Mouse (Mus musculus) limb, embryonic 14.5 days (tissue): Measurements from ENCODE around the gene Prokr1. TPM values are rescaled to one million over a fixed set of nuclear protein-coding genes. Genes with fewer than 3 reads are reported as not detected.

Source experiments
- ATAC-seq: fragments of 200-750 bp; cut with Nextera tagmentation; 2 replicates; pipeline ENCODE4 v1.8.0; 2017; ENCODE audit warnings: low read depth, moderate number of reproducible peaks, moderate TSS enrichment; ENCODE audit not compliant: low FRiP score
- DNase-seq: peaks from one replicate; pipeline ENCODE4 v3.0.0-alpha.2; 2015; ENCODE audit warnings: low spot score
- H3K27ac ChIP-seq: fragments of 300-500 bp; sonication (generic); replicated peaks from 2 replicates; pipeline ENCODE4 v1.5.1; 2014; ENCODE audit warnings: low read depth, mild to moderate bottlenecking, low read length, moderate library complexity, mixed read lengths
- H3K27me3 ChIP-seq: fragments of 300-500 bp; sonication (generic); 2 replicates; pipeline ENCODE4 v1.6.1; 2014; ENCODE audit warnings: low read length, mixed read lengths; ENCODE audit not compliant: control insufficient read depth, insufficient read depth
- H3K36me3 ChIP-seq: fragments of 300-500 bp; sonication (generic); 2 replicates; pipeline ENCODE4 v1.6.1; 2014; ENCODE audit warnings: mild to moderate bottlenecking, low read length, moderate library complexity, mixed read lengths; ENCODE audit not compliant: control insufficient read depth, insufficient read depth
- H3K4me1 ChIP-seq: fragments of 300-500 bp; sonication (generic); 2 replicates; pipeline ENCODE4 v1.6.1; 2014; ENCODE audit warnings: antibody characterized with exemption, low read length, mixed read lengths; ENCODE audit not compliant: control insufficient read depth, insufficient read depth
- H3K4me2 ChIP-seq: fragments of 300-500 bp; sonication (generic); replicated peaks from 2 replicates; pipeline ENCODE4 v1.6.1; 2014; ENCODE audit warnings: low read depth, mild to moderate bottlenecking, low read length, moderate library complexity; ENCODE audit not compliant: severe bottlenecking
- H3K4me3 ChIP-seq: fragments of 300-500 bp; sonication (generic); replicated peaks from 2 replicates; pipeline ENCODE4 v1.5.1; 2014; ENCODE audit warnings: low read length
- H3K9ac ChIP-seq: fragments of 300-500 bp; sonication (generic); 2 replicates; pipeline ENCODE4 v1.6.1; 2014; ENCODE audit warnings: mild to moderate bottlenecking, low read depth, low read length, moderate library complexity; ENCODE audit not compliant: severe bottlenecking
- H3K9me3 ChIP-seq: fragments of 300-500 bp; sonication (generic); 2 replicates; pipeline ENCODE4 v1.6.1; 2016; ENCODE audit warnings: low read length; ENCODE audit not compliant: control insufficient read depth
- POLR2A ChIP-seq: fragments of 200-500 bp; IDR thresholded peaks from 2 replicates; pipeline ENCODE4 v1.8.0; 2012; ENCODE audit warnings: inconsistent platforms, mild to moderate bottlenecking, moderate library complexity, borderline replicate concordance; ENCODE audit not compliant: insufficient read depth, insufficient read length; ENCODE audit errors: extremely low read depth
- WGBS: fragments of 180-500 bp; shearing (Covaris S2); extraction: QIAGEN DNeasy Blood & Tissue Kit; methylation state at CpG from one replicate; pipeline ENCODE4 v1.1.7; 2014; 5-methylcytosine and 5-hydroxymethylcytosine counted together
- polyA plus RNA-seq, 2 experiments: library from polyadenylated mRNA; depleted of rRNA in 1 of 2; stranded (reverse) in 1 of 2; unstranded in 1 of 2; fragments of >200 nt; fragmentation: Nextera tagmentation in 1 of 2; extraction: Ambion mirVana in 1 of 2; gene quantifications; 2 replicates each; pipeline versions ENCODE4 v1.2.1 to v1.2.3; 2012 to 2014

Gene Prokr1
- polyA plus RNA-seq, 2 experiments, result 4.7 to 5.1 TPM

DNA sequence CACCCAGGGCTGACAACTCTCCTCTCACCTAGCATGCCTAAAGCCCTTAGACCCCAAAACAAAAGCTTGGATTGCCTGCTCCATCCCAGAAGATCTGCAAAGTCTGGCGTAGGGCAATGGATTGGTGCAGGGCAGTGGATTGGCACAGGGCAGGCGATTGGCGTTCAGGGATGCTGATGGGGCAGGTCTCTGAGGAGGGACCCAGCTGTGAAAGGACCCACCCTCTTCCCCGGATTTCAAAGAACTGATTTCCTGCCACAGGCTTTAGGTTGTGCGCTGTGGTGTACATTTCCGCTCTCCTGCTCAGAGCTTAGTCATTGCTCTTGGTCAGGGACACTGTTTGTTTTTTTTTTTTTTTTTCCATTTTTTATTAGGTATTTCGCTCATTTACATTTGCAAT is 42.7 kb downstream of the Prokr1 start:
- H3K9me3 ChIP-seq, result peaks cover 9% of the 10 kb centered on the region; the same call in 1 of the 2 replicates
- H3K4me1 ChIP-seq, result no peaks in the 10 kb centered on the region
- TF ChIP-seq POLR2A, result no peak
- no peaks in the 10 kb centered on the region for H3K36me3 ChIP-seq
- no peak overlapping the region for H3K9ac ChIP-seq
- H3K4me3 ChIP-seq, result no peak overlapping the region
- no peak for DNase-seq
- no peak for ATAC-seq
- no peak overlapping the region for H3K4me2 ChIP-seq
- H3K27ac ChIP-seq, result no peak overlapping the region
- no peaks in the 10 kb centered on the region for H3K27me3 ChIP-seq
- 69% methylated on average over 6 of the region's 7 CpGs for WGBS

GRCm38 (mm10) chr6:87547431-87547830 is 43.1 kb downstream of the Prokr1 start:
- no peak overlapping the region for H3K9ac ChIP-seq
- no peak for DNase-seq
- H3K4me3 ChIP-seq, result no peak overlapping the region
- no peak for TF ChIP-seq POLR2A
- no peaks in the 10 kb centered on the region for H3K4me1 ChIP-seq
- no peak overlapping the region for H3K4me2 ChIP-seq
- no peak overlapping the region for H3K27ac ChIP-seq
- WGBS, result 82% methylated on average over 4 of the region's 4 CpGs
- no peaks in the 10 kb centered on the region for H3K36me3 ChIP-seq
- H3K27me3 ChIP-seq, result no peaks in the 10 kb centered on the region
- H3K9me3 ChIP-seq, result peaks cover 9% of the 10 kb centered on the region; the same call in 1 of the 2 replicates
- no peak for ATAC-seq

DNA sequence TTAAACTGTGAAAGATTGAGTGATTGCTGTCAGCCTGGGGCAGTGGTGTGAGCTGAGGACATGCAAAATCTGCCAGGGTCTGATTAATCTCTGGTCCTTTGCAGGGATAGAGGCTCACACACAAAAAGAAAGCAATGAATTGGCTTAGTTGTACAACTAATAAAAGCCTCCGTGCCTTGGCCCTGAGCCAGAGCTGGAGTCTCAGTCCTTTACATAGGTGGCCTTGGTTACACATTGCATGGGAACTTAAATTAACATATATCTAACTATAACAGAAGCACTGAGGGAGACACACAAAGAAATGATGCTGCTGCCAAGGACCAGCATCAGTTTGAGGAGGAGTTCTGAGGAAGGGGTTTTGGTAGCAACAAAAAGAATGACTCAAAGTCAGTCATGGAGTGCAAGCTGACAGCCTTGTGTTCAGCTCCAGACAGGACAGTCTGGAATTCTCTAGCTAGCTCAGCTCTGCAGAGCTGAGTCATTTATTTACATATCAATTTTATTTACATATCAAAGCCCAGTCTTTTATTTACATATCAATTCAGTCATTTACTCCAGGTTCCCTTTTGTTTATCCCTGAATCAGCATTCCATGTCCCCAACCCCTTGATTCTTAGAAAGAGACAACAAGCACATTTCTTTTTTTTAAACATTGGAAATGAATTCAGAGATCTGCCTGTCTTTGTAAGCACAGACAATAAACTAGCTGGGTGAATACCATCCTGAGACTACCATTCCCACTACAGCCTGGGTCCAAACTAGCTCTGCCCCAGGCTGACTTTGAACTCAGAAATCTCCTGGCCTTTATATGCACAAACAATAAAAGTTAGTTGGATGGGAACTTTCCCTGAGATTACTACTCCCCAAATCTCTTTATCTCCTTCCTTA is 45.0 kb downstream of the Prokr1 start:
- DNase-seq (no peak), ATAC-seq (no peak; the same call in 1 of the 2 replicates)
- no peaks in the 10 kb centered on the region for H3K27me3 ChIP-seq
- TF ChIP-seq POLR2A, result no peak
- no peak overlapping the region for H3K4me2 ChIP-seq
- H3K9ac ChIP-seq, result no peak overlapping the region
- peaks cover 9% of the 10 kb centered on the region; the same call in 1 of the 2 replicates for H3K9me3 ChIP-seq
- H3K36me3 ChIP-seq, result no peaks in the 10 kb centered on the region
- no peaks in the 10 kb centered on the region for H3K4me1 ChIP-seq
- 18% methylated on average over 1 of the region's 1 CpGs for WGBS
- H3K4me3 ChIP-seq, result no peak overlapping the region
- H3K27ac ChIP-seq, result no peak overlapping the region

DNA sequence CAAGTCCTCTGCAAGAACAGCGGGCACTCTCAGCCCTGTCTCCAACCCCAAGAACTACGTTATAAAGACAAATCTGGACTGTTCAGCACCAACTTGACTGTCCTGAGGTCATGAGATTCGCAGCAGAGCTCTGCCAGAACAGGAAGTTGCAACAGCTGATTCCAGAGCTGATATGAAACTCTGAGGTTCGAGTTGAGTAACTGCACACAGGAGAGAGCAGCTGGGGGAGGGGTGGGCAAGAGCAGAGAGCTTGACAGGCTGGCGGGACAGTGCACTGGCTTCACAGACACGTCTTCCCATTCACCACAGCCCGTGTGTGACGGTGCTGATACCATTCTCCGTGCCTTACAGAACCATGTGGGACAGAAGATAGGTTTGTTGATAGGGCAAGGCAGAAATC is 48.5 kb downstream of the Prokr1 start:
- H3K9ac ChIP-seq, result no peak overlapping the region
- H3K27ac ChIP-seq, result no peak overlapping the region
- ATAC-seq (no peak; the same call in 1 of the 2 replicates), DNase-seq (no peak)
- H3K4me3 ChIP-seq, result no peak overlapping the region
- WGBS, result 63% methylated on average over 9 of the region's 9 CpGs
- TF ChIP-seq POLR2A, result no peak
- no peaks in the 10 kb centered on the region for H3K36me3 ChIP-seq
- no peaks in the 10 kb centered on the region for H3K4me1 ChIP-seq
- peaks cover 9% of the 10 kb centered on the region; the same call in 1 of the 2 replicates for H3K9me3 ChIP-seq
- no peaks in the 10 kb centered on the region for H3K27me3 ChIP-seq
- H3K4me2 ChIP-seq, result no peak overlapping the region

GRCm38 (mm10) chr6:87541171-87541571 is 49.4 kb downstream of the Prokr1 start:
- Histone ChIP-seq H3K9ac (no peak overlapping the region), H3K4me1 (no peaks in the 10 kb centered on the region), H3K27me3 (no peaks in the 10 kb centered on the region), H3K9me3 (peaks cover 4% of the 10 kb centered on the region; the same call in 1 of the 2 replicates), H3K4me3 (no peak overlapping the region), H3K27ac (no peak overlapping the region), H3K4me2 (no peak overlapping the region), H3K36me3 (no peaks in the 10 kb centered on the region)
- no peak for TF ChIP-seq POLR2A
- DNase-seq (no peak), ATAC-seq (no peak)
- 89% methylated on average over 6 of the region's 6 CpGs for WGBS
